Mouse (Mus musculus) T-helper 2 cell (primary cell): ENCODE results near the gene Klhl42.

Source experiments
- in situ Hi-C: fragments of 300-600 bp; cut with MboI, MseI; formaldehyde crosslinking; loops from one replicate; pipeline ENCODE4 v1.15.1; 2025; ENCODE audit warnings: high pct_unique_total_duplicates

Gene Klhl42

DNA sequence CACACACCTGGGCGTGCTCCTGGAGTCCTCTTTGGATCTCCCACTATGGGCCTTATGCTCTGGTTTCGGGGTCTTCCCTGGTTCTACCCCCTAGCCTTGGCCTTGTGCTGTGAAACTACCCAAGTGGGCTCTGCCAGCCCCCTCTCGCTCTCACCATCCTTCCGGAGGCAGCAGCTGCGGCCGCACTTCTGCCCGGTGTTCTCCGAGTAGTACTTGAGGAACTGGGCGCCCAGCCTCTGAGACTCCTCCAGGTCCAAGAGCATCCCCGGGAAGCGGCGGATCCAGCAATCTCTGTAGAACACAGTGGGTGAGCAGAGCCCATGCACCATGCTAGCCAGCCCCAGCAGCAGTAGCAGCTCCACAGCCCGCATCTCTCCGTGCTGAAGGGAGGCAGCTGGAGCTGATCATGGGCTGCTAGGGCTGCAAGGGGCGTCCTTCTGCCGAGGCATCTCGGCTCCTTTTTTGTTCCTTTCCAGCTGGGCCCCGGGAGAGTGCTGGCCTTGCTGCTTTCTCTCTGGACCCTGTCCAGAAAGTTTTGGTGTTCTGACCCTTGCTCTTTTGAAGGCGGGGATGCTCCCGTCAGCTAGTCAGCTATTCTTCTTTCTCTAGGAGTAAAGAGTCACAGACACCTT is 4.5 kb upstream of the Klhl42 start, which contains the start of gene Mansc4:
Gene Mansc4 (minus strand): TSS at position 439 of the 632 bp plus-strand sequence.
- in situ Hi-C loops = loop anchor here (25.0 kb wide), 1 partner anchor 1726 kb away; no protein-coding TSS in a partner anchor

DNA sequence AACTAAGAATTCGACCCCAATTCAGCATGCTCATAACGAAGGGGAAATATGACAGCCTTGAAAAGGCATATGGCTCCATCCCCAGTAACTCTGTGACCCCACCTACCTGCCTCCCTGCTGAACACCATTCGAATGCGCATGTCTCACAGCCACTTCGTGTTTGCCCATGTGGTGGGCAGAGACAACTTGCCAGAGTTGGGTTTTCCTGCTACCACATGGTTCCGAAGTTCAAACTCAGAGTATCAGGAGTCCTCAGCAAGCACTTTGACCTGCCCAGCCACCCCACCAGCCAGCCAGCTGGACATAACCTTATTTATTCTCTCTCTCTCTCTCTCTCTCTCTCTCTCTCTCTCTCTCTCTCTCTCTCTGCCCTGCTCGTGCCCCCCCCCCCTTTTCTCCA is 3.4 kb upstream of the Klhl42 start:
- in situ Hi-C loops = loop anchor here (25.0 kb wide), 1 partner anchor 1725 kb away; no protein-coding TSS in a partner anchor

GRCm38 (mm10) chr6:147088517-147088916 is 2.7 kb upstream of the Klhl42 start:
- in situ Hi-C loops = loop anchor here (25.0 kb wide), 1 partner anchor 1724 kb away; no protein-coding TSS in a partner anchor

DNA sequence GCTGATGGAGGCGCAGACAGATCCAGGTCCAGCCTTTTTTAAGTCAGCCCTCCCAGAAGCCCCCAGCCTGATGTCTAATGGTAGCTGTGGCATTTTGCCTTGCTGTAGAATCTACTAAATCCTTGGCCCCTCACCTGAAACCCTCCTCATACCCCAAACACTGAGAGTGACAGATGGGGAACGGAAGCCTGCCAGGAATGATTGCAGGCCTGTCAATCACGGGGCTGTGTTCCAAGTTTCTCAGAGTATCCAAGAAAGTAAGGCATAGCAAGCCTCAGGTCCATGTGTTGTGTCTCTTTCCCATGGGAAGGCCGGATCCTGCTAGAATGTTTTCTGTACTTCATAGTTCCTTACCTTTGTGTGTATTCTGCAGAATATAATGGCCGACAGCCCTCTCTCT is 988 bp upstream of the Klhl42 start:
- in situ Hi-C loops = loop anchor here (5.0 to 25.0 kb wide), 2 partner anchors 43 to 1722 kb away; no protein-coding TSS in a partner anchor

GRCm38 (mm10) chr6:147092136-147092535 is 957 bp downstream of the Klhl42 start:
- in situ Hi-C loops = loop anchor here (5.0 to 25.0 kb wide), 2 partner anchors 45 to 1720 kb away; no protein-coding TSS in a partner anchor

- in situ Hi-C loops = loop anchor here (5.0 to 25.0 kb wide), 2 partner anchors 47 to 1718 kb away; no protein-coding TSS in a partner anchor
These were observed 3.6 kb downstream of the Klhl42 start for GRCm38 (mm10) chr6:147094771-147095170.

DNA sequence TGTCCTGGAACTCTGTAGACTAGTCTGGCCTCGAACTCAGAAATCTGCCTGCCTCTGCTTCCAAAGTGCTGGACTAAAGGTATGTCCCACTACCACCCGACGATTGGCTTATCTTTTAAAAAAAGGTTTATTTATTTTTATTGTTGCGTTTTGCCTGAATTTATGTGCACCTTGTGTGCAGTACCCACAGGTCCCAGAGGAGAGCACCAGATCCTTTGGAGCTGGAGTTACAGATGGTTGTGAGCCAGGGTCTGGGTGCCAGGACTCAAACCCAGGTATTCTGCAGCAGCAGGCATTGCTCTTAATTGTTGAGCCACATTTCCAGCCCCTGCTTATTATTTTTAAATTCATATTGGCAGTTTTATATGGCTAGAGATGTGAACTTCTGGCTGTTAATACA is 4.9 kb downstream of the Klhl42 start:
- in situ Hi-C loops = loop anchor here (25.0 kb wide), 1 partner anchor 1716 kb away; no protein-coding TSS in a partner anchor

DNA sequence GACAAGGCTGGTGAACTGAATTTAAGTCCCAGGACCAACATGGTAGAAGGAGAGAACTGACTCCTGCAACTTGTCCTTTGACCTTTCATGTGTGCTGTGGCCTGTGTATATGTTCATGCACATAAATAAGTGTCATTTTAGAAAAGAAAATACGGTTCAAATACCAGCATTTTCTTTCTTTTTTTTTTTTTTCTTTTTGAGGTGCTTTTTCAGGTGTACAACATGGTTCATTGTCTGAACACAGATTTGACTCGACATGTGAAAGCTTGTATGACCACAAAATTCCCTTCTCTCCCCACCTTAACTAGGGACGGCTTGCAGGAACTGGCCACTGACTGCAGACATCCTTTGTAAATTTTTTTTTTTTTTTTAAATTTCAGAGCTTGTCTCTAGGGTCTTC is 5.8 kb downstream of the Klhl42 start:
- in situ Hi-C loops = loop anchor here (25.0 kb wide), 1 partner anchor 1715 kb away; no protein-coding TSS in a partner anchor

DNA sequence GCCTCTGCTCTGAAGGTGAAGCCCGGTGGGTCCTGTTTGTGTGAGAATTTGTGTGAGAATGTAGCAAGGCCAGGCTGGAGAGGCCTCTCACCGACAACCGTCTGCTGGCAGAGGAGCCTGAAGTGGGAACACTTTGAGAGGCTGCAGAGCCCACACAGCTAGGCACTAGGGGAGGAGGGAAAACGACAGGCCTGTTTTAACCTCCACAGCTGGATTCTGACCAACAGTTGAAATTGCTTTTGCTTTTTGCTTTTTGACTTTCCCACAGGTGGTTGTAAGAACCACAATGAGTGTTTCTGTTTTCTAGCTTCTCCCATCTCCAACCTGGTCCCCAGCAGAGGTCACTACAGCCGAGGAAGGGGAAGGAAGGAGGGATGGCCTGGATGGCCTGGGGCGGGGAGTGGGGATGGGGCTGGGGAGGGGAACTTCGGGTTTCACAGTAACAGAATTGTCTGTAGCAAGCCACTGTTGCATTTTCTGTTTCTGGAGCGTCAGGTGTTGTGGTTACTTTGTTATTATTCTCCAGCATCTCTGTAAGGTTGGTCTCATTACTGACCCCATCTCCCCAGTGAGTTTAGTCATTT is 6.3 kb downstream of the Klhl42 start:
- in situ Hi-C loops = loop anchor here (25.0 kb wide), 1 partner anchor 1715 kb away; no protein-coding TSS in a partner anchor

- in situ Hi-C loops = loop anchor here (25.0 kb wide), 1 partner anchor 1713 kb away; no protein-coding TSS in a partner anchor
These were observed 8.5 kb downstream of the Klhl42 start for GRCm38 (mm10) chr6:147099458-147100277.

DNA sequence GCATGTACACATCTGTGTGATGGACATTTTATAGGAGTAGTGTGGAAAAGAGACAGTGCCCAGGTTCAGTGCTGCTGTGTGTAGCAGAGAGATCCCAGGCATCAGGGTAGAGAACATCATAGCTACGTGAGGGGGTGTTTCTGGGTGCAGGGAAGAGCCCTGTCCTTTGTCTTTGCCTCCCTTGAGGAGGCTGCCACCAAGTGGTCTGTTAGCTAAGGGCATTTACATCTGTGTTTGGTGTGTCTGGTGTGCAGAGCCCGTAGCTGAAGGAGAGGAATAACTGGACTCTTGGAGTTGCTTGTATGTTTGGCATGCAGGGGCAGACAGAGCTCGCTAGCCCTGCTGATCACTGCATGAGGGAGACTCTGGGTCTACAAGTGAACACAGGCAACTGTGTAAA is 11.1 kb downstream of the Klhl42 start:
- in situ Hi-C loops = no loop called here

DNA sequence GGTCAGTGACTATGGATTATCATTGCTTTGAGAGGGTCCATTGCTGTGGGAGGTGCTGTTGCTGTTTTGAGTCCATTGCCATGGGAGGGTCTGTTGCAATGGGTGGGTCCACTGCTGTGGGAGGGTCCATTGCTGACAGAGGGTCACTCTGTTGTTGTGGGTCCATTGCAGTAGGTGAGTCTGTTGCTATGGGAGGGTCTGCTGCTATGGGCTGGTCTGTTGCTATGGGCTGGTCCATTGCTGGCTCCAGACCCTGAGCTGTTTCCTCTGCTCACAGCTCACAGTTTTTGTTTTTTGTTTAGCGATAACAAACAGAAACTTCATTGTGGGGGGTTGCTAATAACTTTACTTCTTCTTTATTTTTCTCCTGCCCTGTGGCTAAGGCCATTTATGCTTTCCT is 14.3 kb downstream of the Klhl42 start:
- in situ Hi-C loops = no loop called here

DNA sequence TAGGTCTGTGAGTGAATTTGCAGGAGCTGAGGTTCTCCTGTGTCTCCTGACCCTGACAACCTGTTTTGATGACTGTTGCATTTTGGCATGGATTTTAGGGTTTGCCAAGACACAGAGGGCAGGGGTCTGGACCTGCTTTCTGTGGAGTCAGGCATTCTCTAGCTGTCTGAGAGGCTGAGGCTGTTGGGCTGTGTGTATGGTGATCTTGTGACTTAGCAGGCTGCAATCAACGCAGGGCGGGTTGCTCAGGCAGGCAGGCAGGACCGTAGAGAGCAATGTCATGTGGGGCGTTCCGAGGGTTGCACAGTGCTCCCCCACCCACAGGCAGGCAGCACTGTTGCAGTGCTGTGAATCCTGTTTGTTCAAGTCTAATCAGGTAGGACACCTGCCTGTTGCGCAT is 15.5 kb downstream of the Klhl42 start:
- in situ Hi-C loops = no loop called here

- in situ Hi-C loops = no loop called here
These were observed 18.1 kb downstream of the Klhl42 start for GRCm38 (mm10) chr6:147109283-147109682.

DNA sequence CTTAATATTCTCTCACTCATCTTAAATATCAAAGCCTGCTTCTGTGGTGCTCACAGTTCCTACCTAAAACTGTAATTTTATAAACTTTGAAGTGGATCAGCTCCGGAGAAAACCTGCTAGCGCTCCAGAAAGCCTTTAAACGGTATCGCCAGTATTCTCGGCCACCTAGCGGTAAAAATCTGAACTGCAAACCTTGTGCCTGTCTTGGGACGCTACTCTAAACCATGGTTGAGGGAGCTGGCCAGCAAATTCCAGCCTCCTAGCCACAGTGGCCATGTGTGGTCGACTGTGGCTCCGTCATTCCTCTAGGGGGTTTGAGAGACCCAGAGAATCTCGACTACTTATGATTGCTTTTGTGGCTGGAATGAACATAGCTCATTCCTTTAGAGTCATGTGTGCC is 25.4 kb downstream of the Klhl42 start:
- in situ Hi-C loops = no loop called here

DNA sequence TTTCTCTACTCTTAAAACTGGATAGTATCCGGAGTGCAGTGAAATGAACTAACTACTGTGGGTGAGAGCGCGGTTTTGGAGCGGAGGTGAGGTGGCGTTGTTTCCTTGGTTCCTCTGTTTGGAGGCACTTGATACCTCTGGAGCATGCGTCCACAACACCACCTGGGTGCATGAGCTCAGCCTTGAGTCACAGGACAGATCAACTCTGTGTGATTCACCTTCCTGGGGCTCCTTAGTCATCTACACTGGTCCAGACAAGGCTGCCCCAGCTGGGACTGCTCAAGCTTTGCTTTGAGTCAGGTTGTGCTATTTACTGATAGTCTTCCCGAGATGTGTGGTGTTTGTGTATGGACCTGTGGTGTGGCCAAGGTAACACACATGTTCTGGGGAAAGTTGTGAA is 26.6 kb downstream of the Klhl42 start:
- in situ Hi-C loops = no loop called here

- in situ Hi-C loops = no loop called here
These were observed 27.0 kb downstream of the Klhl42 start for GRCm38 (mm10) chr6:147118190-147118589.

DNA sequence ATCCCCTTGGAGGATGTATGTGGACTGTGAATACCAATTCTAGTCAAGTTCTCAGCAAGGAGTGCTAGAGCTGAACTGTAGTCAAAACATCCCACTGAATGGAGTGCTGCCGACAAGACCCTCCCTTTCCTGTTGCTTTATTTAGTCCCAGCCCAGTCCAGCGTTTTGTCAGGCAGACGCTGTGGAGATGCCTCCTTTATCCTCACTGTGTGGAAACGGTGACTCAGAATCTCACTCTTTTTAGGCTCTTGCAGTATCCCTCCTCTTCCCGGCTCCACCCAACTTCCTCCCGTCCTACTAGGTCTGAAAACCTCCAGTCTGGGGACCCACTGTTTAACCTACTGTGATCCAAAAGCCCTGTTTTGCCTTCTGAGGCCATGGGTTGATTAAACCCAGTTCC is 30.1 kb downstream of the Klhl42 start:
- in situ Hi-C loops = no loop called here

- in situ Hi-C loops = no loop called here
These were observed 36.1 kb downstream of the Klhl42 start for GRCm38 (mm10) chr6:147127239-147127638.

DNA sequence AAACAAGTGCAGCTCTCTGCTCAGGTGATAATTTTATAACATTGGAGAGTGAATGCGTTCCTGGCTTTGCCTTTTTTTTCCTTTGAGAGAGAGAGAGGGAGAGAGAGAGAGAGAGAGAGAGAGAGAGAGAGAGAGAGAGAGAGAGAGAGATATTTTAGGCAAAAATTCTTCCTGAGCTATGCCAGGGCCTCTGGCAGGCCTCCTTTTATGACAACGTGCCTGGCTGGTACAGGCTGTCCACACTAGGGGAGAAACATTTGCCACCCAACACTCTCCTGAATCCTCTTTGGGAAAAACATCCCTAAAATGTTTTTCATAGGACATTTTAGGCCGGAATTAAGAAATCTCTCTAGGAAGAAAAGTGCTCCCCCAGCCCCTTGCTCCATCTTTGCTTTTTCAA is 47.1 kb downstream of the Klhl42 start:
- in situ Hi-C loops = no loop called here

GRCm38 (mm10) chr6:147140600-147141154 is 49.5 kb downstream of the Klhl42 start:
- in situ Hi-C loops = no loop called here

DNA sequence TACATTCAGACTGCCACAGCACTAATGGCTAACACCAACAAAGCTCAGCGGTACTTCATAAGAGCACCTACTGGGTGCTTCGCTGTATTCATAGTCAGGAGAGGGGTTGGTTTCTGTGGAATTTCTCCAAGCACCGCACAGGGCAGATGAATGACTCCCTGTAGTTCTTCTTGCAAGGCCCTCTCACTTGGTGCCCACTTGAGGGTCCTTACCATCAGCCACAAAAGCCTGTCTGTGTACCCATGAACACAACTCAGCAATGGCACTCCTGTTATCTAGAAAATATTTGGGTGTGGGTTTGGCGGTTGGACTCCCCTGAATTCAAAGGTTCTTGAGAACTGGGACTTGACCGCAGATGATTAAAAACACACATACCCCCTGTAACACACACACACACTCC is 53.5 kb downstream of the Klhl42 start:
- in situ Hi-C loops = no loop called here
